Mouse (Mus musculus): ENCODE measurements around the gene Prkag1.
A peak's percentile ranks its signal among the peaks of the same experiment; 100 is the strongest.

Prkag1 gene

DNA sequence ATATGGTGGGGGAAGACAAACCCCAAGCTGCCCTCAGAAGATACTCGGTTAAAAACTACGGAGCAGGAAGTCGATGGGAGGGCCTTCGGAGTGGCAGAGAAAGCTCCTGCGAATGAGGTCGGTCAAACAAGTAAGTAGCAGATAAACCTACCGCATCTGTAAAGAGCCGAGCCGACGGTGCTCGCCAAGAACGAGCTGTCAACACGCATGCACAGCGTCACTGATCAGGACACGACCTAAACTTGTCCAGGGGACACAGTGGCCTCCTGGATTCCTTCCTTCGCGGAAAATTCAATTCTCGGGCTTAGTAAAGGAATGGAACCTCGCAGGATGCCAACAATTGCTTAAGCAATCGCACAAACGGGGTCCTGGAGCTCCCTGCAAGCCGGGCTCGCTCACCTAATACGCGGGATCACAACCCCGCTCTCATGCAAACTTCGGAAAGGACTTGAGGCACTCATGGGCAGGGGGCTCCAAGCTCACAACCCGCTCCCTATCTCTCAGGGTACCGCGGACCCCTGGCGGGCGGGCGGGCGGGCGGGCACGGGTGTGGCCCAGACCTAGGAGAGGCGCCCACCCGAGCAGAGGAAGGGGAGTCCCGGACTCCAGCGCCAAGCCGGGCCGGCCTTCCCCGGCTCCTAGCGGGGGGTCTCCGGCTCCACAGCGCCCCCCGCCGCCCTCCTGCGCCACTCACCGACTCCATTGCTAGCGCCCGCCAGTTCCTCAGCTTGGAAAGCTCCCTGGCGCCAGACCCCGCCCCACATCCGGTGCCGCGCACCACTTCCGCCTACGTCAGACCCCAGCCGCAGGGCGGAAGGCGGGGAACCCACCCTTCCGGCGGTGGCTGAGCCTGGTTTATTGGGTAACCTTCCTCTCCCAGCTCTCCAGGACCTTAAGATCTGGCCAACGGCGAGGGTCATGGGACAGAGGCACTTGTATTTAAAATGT lies at the start of gene Prkag1:
Gene Prkag1, minus strand, starts transcription at position 786 of the 948 bp plus-strand sequence.
- DNase-seq (ENCODE audit: low read depth, low spot score), result peak; percentile 84

- no peak for DNase-seq (ENCODE audit: low read depth, low spot score)
Measured at GRCm38 (mm10) chr15:98877331-98877730, 46.0 kb upstream of the Prkag1 start.

GRCm38 (mm10) chr15:98871916-98872888 lies 40.9 kb upstream of the Prkag1 start:
- DNase-seq (ENCODE audit: low read depth, low spot score), result peak; percentile 95

DNA sequence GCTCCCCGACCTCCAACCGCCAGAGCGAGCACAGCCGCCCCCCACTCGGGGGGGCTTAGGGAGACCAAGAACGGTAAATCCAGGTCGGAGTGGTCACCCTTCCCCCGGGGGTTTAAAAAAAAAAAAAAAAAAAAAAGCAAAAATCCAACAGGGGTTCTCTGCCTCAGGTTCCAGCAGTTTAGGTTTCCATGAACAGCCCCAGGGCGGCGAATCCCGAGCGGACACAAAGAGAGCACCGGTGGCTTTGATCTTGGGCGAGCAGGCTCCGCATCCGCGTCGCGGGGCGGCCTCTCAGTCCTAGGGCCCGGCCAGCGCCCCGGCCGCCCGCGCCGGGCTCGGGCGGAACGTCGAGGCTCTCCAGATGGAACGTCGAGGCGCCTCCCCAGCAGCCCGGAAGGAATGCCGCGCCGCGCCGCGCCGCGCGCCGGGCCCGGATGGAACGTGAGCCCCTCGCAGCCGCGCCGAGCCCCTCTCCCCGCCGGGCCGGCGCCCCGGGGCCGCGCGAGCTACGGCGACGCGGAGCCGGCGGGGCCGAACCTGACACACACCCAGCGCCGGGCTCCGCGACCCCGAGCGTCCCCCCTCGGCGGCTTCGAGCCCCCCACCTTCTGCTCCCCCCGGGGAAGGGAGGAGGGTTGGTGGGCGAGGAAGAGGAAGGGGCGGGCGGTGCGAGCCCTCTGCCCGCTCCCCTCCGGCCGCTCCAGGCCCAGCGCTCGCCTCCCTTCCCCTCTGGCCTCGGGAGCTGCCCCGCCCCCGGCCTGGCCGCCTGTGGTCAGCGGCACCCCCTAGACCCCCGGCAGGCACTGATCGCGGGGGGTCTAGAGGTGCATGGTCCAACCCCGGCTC lies 40.0 kb upstream of the Prkag1 start, which contains the start of gene Kmt2d:
Gene Kmt2d, minus strand, starts transcription at position 135 of the 846 bp plus-strand sequence.
- DNase-seq (ENCODE audit: low read depth, low spot score), result no peak

DNA sequence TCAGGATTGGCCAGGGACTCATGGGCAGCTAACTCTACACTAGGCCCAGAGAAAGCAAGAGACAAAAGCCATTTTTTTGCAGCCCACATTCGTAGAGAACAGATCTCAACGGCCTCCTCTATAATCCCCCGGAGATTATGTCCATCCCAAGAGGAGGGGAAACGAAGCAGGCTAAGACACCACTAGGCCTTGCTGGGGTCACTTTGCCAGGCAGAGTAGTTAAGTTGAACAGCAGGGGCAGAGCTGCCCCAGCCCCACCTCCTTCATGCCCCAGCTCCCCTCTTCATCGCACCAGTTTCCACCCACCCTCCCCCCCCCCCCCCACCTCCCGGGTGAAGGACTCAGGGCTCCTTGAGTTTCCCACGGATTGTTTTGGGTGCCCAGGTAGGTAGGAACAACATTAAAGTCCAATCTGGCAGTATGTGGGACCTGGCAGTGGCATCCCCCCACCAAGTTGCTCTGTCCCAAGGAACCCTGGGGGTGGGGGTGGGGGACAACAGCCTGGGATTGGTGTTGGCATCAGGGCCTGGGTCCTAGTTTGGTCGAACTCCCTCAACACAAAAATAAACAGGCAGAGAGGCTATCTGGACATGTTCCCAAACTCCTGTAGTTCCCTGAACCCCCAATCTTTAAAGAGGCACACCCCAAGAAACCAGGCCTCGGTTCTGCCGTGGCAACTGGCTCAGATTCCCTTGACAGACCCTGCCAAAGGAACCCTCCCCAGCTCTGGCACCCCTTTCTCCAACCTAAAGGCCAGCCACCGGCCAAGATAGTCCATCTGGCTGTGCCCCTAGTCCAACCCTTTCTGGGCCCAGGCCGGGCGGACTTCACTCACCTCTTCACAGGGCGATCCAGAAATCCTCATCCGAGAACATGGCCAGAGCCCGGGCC lies 39.1 kb upstream of the Prkag1 start:
- DNase-seq (ENCODE audit: low read depth, low spot score), result no peak

- no peak for DNase-seq (ENCODE audit: low read depth, low spot score)
Measured at GRCm38 (mm10) chr15:98869342-98870178, 38.2 kb upstream of the Prkag1 start.

DNA sequence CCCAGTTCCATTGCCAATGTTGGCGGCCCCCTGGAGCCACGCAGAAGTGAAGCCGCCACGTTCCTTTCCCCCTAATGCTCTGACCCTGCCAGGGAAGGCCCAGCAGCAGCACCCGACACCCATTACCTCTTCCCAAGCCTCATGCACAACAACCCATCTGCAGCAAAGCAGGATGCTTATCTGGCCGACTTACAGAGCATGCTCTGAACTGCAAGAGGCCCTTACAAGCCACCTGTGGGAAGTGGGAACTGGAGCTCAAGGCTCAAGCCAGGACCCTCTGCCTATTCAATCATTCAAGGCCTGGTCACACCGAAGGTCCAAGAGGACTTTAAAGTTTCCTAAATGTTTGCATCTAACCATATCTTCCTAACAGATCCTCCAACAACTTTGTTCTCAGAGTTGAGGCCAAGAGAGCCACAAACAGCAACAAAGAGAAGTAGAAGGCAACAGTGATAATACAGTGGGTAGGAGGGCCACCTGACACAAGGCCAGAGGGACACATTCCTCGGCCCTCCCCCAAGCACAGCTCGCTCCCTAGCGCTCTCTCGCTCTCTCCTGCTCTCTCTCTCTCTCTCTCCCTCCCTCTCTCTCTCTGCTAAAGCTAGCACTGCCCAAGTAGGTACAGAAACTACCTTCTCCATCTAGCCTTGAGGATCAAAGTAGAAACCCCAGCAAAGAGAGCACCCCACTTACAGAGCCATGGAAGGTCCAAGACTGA lies 37.2 kb upstream of the Prkag1 start:
- DNase-seq (ENCODE audit: low read depth, low spot score), result no peak

GRCm38 (mm10) chr15:98867321-98867720 lies 36.0 kb upstream of the Prkag1 start:
- DNase-seq (ENCODE audit: low read depth, low spot score), result no peak

- no peak for DNase-seq (ENCODE audit: low read depth, low spot score)
Measured at GRCm38 (mm10) chr15:98866501-98866900, 35.2 kb upstream of the Prkag1 start.

DNA sequence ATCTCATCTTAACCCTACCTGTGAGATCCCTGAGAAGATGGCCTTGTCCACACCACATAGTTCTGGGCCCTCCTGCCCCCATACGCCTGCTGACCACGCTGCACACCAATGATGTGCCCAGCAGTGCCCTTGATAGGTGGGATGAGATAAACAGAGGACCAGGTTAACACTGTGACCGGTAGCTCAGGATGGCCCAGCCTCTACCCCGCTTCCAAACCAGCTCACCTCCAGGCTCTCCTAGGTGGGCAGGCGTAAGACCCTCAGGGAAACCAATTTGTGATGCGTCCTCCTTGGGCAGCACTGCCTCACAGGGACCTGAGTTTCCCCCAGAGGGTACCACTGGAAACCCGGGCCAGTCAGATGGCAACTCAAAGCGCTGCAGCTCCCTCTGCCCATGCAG lies 34.5 kb upstream of the Prkag1 start:
- no peak for DNase-seq (ENCODE audit: low read depth, low spot score)

DNA sequence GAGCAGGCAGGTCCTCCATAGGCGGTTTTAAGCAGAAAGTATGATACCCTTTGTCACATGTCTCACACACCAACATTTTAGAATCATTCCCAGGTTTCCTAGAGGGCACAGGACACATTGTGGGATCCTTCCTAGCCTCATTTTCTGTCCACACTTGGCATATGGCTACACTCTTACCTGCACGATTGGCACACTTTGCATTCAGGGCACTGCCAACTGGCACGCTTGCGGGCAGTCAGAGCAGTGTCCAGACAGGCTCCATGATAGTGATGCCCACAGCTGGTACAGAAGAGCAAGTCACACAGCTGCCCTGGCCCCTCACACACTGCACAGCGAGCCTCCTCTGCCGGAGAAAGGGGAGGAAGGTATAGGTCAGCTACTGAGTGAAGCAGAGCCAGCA lies 33.6 kb upstream of the Prkag1 start:
- DNase-seq (ENCODE audit: low read depth, low spot score), result no peak

GRCm38 (mm10) chr15:98863451-98863958 lies 32.2 kb upstream of the Prkag1 start:
- no peak for DNase-seq (ENCODE audit: low read depth, low spot score)

DNA sequence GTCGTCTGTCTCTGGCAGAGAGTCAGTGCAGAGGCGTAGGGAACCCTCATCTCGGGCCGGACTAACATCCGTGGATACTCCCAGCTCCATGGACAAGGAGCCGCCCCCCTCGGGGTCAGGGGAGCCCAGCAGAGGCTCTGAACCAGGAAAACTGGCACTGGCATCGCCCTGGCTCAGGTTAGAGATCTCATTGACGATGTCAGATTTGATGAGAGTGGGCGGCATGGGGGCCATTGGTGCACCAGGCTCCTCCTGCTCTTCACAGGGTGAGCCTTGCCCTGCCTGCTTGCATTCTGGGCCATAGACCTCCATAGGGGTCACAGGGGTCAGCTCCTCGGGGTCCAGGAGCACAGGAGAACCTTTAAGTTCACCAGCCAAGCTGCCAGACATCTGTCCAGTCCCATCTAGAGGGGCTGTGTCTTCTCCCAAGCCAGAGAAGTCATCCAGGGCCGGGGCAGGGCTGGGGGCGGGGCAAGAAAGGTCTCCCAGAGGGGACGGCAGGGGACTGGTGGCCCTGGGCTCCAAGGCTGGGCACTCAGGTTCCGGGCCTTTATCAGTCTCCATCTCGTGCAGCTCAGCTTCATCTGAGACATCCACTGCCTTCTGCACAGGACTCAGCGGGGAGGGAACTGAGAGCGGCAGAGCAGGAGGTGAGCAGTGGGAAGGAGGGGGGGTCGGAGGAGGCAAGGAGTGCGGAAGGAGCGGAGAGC lies 30.5 kb upstream of the Prkag1 start:
- no peak for DNase-seq (ENCODE audit: low read depth, low spot score)

DNA sequence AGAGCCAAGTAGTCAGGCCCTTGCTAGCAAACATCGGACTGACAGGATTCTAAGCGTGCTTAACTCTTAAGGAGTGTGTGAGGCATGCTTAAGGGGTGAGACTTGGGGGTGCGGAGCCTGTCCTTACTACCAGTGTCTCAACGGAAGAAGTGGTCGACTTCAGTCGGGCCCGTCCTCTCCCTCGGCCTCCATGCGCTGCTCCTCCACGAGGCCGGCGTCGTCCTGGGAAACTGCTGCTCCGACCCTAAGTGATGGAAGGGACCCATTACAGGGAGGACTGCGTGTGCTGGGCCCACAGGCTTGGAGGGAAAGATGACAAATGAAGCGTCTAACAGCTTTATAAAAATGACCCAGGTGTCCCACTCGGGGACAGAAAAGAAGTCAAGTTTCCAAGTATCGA lies 29.6 kb upstream of the Prkag1 start:
- no peak for DNase-seq (ENCODE audit: low read depth, low spot score)

DNA sequence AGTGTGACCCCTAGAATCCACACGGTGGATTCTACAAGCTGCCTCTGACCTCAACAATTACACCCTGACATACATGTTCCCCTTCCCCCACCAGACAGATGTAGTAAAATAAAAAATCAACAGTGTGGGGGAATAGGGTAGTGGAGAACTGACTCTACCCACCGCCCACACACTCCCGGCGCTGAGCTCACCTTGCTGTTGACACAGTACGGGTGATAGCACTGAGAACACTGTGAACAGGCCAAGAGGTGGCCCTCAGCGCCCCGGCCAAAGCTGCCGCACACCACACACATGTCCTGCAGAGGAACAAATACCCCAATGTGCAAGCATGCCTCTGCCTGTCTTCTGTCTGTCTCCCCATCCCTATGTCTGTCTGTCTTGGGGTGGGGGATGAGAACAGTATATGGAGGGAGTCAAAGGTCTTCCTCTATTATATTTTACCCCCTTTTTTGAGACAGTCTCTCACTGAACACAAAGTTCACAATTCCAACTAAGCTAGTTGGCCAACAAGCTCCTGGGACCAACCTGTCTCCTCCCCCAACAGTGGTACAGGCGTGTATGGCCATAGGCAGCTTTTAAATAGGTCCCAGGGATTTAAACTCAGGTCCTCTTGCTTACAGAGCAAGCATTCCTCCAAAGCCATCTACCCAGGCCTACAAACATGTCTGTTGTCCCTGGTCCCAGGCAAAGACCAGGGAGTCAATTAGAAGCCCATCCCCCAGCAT lies 28.2 kb upstream of the Prkag1 start:
- DNase-seq (ENCODE audit: low read depth, low spot score), result no peak

- DNase-seq (ENCODE audit: low read depth, low spot score), result no peak
Measured at GRCm38 (mm10) chr15:98854214-98854613, 22.9 kb upstream of the Prkag1 start.

Data from brain, embryonic 18.5 days (tissue).